Mouse (Mus musculus) cerebellum, adult 9-11 months (tissue): ENCODE data around the gene Elavl3.
A peak's percentile ranks its signal among the peaks of the same experiment; 100 is the strongest.

Source experiments
- DNase-seq: peaks from one replicate; pipeline ENCODE4 v3.0.0; 2022

Gene Elavl3

GRCm38 (mm10) chr9:22002194-22003162 is 49.3 kb downstream of the Elavl3 start, which contains the start of the genes Ccdc151 and Prkcsh:
TSS of gene Ccdc151 (minus strand) at chr9:22002634.
TSS of gene Prkcsh (plus strand) at chr9:22002806.
- peak; percentile 100 for DNase-seq

GRCm38 (mm10) chr9:22001633-22002032 is 50.2 kb downstream of the Elavl3 start:
- peak; percentile 62 for DNase-seq

- no peak for DNase-seq
Observed at GRCm38 (mm10) chr9:22000296-22000695, 51.5 kb downstream of the Elavl3 start.

DNA sequence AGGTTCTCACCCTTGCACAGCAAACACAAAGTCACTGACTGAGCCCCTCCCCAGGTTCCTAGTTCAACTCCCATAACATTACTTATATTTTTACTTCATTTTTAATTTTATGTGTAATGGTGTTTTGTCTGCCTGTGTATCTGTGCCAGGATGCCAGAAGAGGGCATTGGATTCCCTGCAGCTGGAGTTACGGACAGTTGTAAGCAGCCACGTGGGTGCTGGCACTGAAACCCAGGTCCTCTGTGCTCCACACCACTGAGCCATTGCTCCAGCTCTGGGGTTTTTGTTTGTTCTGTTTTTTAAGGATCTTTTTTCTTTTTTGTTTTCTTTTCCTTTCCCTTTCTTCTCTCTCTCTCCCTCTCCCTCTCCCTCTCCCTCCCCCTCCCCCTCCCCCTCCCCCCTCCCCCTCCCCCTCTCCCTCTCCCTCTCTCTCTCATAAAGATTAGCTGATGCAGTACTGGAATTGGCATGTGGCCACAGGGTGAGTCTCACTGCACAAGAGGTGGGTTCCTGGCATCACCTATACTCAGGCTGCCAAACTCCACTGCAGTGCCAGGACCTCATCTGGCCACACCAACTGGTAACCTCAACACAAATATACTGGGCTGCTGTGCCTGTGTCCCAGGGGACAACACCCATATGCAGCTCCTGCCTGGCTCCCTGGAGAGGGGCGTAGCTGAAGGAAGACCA is 55.5 kb downstream of the Elavl3 start:
- peak; percentile 31 for DNase-seq

GRCm38 (mm10) chr9:21992227-21992626 is 59.6 kb downstream of the Elavl3 start:
- no peak for DNase-seq

- DNase-seq: peak; percentile 82
Observed at GRCm38 (mm10) chr9:21989230-21990110, 62.4 kb downstream of the Elavl3 start, which contains the start of gene Rgl3. TSS of gene Rgl3 (minus strand) at chr9:21989446.

DNA sequence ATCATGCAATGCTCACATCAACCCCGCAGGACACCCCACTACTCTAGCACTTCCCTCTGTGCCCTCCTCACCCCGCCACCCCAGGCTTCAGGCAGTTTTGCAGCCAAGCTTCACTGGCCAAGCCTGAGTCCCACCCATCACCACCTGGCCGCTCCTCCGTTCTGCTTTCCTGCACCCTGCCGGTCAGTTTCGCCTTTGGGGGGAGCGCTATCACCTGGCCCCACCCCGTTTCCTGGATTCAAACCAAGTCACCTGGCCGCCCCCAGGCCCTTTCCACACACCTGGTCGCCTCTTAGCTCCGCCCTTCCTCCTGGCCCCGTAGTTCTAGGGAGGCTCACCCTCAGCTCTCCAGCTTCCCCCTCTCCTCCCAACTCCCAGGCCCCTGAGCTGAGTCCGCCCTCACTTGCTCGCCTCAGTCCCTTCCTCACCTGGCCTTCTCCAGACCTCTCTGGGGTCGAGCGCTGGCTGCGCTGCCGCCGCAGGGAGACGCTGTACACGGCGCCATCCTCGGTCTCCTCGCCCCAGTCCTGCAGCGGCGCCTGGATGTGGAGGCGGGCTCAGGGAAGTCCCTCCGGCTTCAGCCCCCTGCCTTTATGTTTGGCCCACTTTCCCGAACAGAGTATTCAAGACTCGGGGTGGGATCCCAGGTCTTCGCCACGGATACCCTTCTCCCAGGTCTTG is 63.3 kb downstream of the Elavl3 start:
- DNase-seq: peak; percentile 83

DNA sequence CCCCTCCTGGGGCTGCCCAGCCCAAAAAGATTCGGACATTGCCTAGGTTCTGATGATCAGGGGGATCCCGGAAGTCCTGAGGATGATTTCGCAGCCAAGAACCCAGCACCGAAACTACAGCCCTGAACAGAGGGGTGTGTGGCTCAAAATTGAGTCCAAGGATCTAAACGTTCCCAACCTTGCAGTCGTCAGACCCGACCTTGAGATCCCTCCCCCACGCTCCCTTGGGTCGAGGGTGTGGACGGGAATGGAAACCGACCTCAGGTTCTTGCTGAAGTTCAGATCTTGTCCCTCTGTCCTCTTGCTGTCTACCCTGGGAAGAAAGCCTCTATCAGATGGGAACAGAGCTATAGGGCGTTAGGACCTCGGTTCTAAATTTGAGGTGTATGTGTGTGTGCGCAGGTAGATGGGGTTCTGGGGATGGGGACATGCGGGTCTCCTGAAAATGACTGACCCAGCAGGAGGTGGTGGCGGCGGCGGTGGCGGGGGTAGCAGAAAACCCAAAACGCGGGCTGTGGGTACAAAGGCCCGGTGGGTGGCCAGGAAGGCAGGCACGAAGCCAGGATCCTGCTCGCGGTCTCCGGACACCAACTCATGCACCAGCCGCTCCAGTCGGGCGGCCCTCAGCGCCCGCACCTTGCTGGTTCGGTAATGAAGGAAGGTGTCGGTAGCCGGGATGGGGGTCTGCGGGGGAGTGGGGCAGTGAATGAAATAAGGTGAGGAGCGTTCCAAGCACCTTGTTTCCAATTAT is 64.1 kb downstream of the Elavl3 start:
- peak; percentile 79 for DNase-seq

DNA sequence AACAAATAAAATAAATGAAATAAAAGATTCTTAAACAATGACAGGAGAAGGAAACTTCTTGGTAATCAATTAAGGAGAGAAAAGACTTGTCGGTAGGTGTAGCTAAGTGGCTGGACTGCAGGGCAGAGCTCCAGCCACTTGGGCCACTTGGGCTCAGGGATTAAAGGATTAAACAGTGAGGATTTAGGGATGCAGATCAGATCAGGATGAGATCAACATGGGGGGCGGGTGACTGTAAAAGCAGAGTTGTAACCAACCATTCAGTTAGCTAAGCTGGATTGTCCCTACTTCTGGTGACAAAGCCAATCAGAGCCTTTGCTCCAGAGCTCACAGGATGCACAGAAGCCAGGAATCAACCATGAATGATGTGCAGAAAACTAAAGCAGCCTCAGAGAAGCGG is 67.9 kb downstream of the Elavl3 start:
- no peak for DNase-seq

GRCm38 (mm10) chr9:21978398-21979128 is 73.3 kb downstream of the Elavl3 start:
- DNase-seq: no peak

DNA sequence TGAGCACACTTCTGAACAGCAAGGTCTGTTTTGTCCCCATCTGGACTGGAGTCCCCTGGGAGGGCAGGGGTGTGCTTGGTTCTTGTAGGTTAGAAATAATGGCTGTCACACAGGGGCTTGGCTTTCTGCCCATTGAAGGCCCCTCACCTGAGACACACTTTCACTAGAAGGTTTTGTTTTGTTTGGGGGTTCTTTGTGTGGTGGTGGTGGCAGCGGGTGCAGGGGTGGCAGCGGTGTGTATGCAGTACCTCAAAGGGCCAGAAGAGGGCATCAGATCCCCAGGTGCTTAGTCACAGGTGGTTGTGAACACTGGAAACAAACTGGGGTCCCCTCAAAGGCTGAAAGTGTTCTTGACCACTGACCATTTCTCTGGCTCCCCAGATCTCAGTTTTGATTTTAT is 73.9 kb downstream of the Elavl3 start:
- DNase-seq: peak; percentile 56

DNA sequence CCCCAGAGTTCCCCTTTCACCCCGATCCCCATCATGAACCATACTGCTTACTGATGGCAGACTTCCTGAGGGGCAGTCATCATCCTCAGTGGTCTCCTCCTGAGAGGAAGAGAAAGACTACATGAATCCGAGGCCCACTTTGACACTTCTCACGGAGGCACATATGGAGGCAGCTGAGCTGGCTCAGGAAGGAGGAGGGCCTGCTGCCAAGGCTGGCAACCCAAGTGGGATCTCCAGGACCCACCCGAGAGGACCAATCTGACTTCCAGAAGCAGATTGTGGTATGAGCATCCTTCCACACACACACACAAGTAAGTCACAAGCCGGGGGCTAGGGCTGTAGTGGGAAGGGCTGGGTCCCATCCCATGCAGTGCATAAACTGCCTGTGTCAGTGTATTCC is 74.5 kb downstream of the Elavl3 start:
- no peak for DNase-seq

DNA sequence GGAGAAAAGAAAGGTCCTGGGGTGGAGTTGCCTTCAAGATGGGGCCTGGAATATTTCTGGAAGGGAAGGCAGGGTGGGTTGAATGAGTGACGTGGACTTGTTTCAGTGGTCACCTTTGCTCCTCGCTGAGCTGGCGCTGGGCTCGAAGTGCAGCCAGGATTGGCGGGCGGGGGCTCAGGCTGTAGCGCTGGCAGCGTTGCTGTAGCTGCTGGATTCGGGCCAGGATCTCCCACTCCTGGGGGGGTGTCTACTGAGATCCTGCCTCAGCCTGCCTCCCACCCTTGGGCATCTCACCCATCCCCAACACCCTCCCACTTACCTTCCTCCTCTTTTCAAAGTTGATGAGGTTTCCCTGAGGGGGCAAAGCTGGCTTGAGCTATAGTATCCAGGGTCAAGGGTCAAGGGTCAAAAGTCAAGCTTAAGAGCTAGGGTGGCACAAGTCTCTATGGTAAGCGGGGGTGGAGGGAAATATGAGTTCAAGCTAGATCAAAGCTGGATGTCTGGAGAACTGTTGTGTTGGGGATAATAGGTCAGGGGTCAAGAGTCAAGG is 75.1 kb downstream of the Elavl3 start:
- no peak for DNase-seq

GRCm38 (mm10) chr9:21969304-21969703 is 82.5 kb downstream of the Elavl3 start:
- no peak for DNase-seq

DNA sequence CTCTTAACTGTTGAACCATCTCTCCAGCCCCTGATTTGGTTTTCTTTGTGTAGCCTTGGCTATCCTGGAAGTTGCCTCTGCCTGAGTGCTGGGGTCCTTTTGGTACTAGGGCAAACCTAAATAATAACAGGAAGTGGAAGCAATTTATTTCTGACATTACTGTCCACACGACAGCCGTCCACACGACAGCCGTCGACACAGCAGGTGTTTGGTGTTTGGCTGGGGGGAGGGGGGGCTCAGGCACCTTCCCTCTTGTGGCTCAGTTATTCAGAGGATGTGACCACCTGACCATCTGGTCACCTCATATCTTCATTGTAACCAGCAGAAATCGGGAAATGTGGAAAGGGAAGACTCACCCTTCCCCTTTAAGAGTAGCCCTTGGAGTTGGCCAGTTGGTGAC is 82.9 kb downstream of the Elavl3 start:
- DNase-seq: no peak
